Mouse (Mus musculus) heart, embryonic 10.5 days (tissue): ENCODE measurements around the gene Rab37. TPM values are rescaled to one million over a fixed set of nuclear protein-coding genes. Genes with fewer than 3 reads are reported as not detected.

Source experiments
- DNase-seq: peaks from one replicate; pipeline ENCODE4 v3.0.0-alpha.2; 2017; ENCODE audit warnings: low spot score
- H3K27ac ChIP-seq: fragments of 300-500 bp; sonication (generic); 2 replicates; pipeline ENCODE4 v1.5.1; 2016; ENCODE audit warnings: mild to moderate bottlenecking
- H3K27me3 ChIP-seq: fragments of 300-500 bp; sonication (generic); 2 replicates; pipeline ENCODE4 v1.6.1; 2016; ENCODE audit warnings: mild to moderate bottlenecking; ENCODE audit not compliant: poor library complexity, insufficient read depth, severe bottlenecking
- H3K36me3 ChIP-seq: fragments of 300-500 bp; sonication (generic); 2 replicates; pipeline ENCODE4 v1.6.1; 2016; ENCODE audit warnings: mild to moderate bottlenecking, moderate library complexity
- H3K4me1 ChIP-seq: fragments of 300-500 bp; sonication (generic); 2 replicates; pipeline ENCODE4 v1.6.1; 2016; ENCODE audit warnings: mild to moderate bottlenecking
- H3K4me3 ChIP-seq: fragments of 300-500 bp; sonication (generic); 2 replicates; pipeline ENCODE4 v1.5.1; 2016; ENCODE audit warnings: mild to moderate bottlenecking, moderate library complexity
- H3K9me3 ChIP-seq: fragments of 300-500 bp; sonication (generic); 2 replicates; pipeline ENCODE4 v1.6.1; 2016; ENCODE audit warnings: mild to moderate bottlenecking, moderate library complexity
- WGBS: fragments of 180-500 bp; shearing (Covaris S2); methylation state at CpG from one replicate; pipeline ENCODE4 v1.1.7; 2016; 5-methylcytosine and 5-hydroxymethylcytosine counted together
- polyA plus RNA-seq: library from polyadenylated mRNA; unstranded; fragments of >200 nt; fragmentation: Nextera tagmentation; extraction: Ambion mirVana; gene quantifications from 2 replicates; pipeline ENCODE4 v1.2.1, GENCODE M21; 2016

Rab37 gene
- polyA plus RNA-seq, 1 experiment from 2014 or later = 2.6 TPM

DNA sequence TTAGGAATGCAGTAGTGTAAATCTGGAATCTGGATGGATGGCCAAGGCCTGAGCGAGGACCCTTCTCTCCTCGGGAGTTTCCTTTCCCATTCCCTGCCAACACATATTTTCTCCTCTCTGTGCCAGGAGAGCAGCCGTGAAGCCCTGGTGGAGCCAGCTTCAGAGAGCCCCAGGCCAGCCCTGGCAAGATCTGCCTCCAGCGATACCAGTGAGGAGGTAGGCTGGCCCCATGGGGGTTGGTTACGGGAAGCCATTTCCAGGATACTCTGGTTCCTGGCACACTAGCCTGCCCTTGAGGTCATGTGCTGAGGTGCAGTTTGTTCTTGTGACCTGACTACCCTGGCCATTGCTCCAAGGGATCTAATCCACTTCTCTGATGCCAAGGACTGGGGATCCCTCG is 88.7 kb downstream of the Rab37 start:
- H3K27me3 ChIP-seq = peaks cover 34% of the 10 kb centered on the region
- H3K36me3 ChIP-seq = peaks cover 11% of the 10 kb centered on the region
- no peak overlapping the region for H3K4me3 ChIP-seq
- 80% methylated on average over 6 of the region's 6 CpGs for WGBS
- H3K9me3 ChIP-seq = no peaks in the 10 kb centered on the region
- no peak for DNase-seq
- no peak overlapping the region for H3K27ac ChIP-seq
- peaks cover 51% of the 10 kb centered on the region for H3K4me1 ChIP-seq

DNA sequence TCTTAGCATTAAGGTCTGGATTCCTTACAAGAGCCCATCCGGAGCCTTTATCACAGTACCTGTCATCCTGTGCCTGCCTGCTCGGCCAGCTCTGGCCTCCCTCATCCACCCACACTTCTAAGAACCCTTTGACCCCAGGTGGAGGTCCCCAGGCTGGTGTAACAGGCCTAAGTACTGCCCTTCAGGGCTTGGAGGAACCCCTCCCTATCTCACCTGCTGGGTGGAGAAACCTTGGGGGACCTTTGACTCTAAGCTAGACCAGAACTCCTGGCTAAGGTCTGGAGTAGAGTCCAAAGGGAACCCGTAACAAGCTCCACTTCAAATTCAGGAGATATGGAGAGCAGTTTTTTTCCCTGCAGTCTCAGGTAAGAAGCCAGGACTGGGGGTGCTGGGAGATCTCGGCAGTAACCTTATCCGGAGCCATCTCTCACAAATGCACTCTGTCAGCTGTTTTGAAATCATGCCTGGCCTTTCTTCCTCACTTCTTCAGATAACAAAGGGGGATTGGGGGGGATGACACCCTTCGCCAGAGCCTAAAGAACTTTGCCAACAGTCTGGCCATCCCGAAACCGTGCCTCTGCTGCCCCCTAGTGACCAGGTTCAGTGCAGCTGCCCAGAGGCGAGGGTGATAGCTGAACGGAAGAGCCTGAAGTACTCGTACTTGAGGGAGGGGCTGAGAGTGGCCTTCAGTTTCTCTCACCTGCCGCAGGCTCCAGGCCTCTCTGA is 90.8 kb downstream of the Rab37 start:
- H3K9me3 ChIP-seq = no peaks in the 10 kb centered on the region
- no peak overlapping the region; the same call in 1 of the 2 replicates for H3K27ac ChIP-seq
- peaks cover 11% of the 10 kb centered on the region for H3K36me3 ChIP-seq
- 15% methylated on average over 12 of the region's 12 CpGs for WGBS
- peaks cover 42% of the 10 kb centered on the region for H3K4me1 ChIP-seq
- H3K27me3 ChIP-seq = peaks cover 16% of the 10 kb centered on the region
- DNase-seq = peak; percentile 90
- peak overlapping the region; percentile 22; the same call in 1 of the 2 replicates for H3K4me3 ChIP-seq

DNA sequence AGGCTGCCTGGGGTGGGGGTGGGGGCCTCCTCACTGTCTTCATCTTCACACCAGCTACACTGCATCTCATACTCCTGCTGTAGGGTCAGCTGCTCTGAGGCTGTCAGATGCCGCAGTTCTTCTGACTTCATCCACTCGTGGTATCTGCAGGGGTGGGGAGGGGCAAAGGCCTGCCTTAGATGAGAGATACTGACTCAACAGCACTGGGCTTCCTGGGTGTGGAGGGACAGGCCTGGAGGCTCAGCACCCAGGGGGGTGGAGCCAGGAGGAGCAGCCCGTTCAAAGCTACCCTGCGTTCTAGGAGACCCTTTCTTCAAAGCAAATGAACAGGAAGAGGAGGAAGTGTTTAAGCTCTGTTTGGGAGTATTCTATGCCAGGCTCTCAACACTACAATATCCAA is 93.7 kb downstream of the Rab37 start:
- WGBS = 20% methylated on average over 4 of the region's 4 CpGs
- peaks cover 3% of the 10 kb centered on the region; the same call in 1 of the 2 replicates for H3K27me3 ChIP-seq
- H3K36me3 ChIP-seq = peaks cover 14% of the 10 kb centered on the region
- DNase-seq = no peak
- H3K9me3 ChIP-seq = no peaks in the 10 kb centered on the region
- peaks cover 41% of the 10 kb centered on the region for H3K4me1 ChIP-seq
- no peak overlapping the region for H3K27ac ChIP-seq
- H3K4me3 ChIP-seq = no peak overlapping the region

DNA sequence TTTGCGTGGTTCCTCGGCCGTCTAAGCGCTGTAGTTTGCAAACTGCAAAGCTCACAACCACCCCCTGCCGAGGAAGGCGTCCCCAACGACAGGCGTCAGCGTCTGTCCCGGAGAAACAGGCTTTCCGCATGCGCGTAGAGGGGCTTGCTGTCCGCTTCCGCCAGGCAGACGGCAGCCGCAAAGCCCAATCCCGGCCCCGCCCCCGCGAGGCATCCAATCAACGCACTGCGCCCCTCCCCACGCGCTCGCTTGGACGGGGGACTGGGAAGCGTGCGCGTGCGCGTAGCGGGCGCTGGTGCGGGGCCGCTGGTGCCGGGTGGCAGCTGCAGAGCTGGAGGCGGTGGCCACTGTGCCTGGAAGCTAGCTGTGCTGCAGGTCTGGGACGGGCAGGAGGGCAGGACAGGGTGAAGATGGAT is 96.0 kb downstream of the Rab37 start, which contains the start of gene Tmem104:
Gene Tmem104, plus strand, starts transcription at position 264 of the 416 bp plus-strand sequence.
- Histone ChIP-seq H3K36me3 (peaks cover 21% of the 10 kb centered on the region), H3K9me3 (no peaks in the 10 kb centered on the region), H3K27me3 (no peaks in the 10 kb centered on the region), H3K4me3 (peak within 1 kb of the TSS; percentile 73), H3K27ac (peak within 1 kb of the TSS; percentile 85), H3K4me1 (peaks cover 40% of the 10 kb centered on the region)
- under 1% methylated on average over 39 of the region's 39 CpGs for WGBS
- peak; percentile 99 for DNase-seq

DNA sequence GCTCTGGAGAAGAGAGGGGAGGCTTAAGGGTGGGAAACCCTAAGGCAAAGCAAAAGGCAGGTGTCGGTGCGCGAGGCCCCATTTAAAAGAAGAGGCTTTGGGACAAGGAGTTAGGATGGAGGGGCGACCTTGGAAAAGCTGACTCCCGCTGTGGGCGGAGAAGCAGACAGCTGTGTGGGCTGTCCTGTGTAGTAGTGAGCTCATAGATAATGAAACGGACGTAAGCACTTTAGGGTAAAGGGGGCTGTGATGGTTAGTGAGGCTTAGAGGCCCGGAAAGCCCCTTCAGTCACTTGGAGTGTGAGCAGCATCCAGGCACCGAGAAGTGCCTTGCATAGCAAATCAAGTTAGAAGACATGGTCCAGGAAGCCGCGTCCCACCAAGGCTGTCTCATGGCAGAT is 96.5 kb downstream of the Rab37 start, which contains the start of gene Nat9:
Gene Nat9, minus strand, starts transcription at position 167 of the 400 bp plus-strand sequence.
- WGBS = 5% methylated on average over 12 of the region's 12 CpGs
- Histone ChIP-seq H3K27me3 (no peaks in the 10 kb centered on the region), H3K27ac (peak within 1 kb of the TSS; percentile 85), H3K4me3 (peak within 1 kb of the TSS; percentile 73), H3K4me1 (peaks cover 40% of the 10 kb centered on the region), H3K36me3 (peaks cover 21% of the 10 kb centered on the region), H3K9me3 (no peaks in the 10 kb centered on the region)
- DNase-seq = no peak

- H3K27ac ChIP-seq = no peak overlapping the region
- WGBS = 88% methylated on average over 13 of the region's 13 CpGs
These were observed 97.5 kb downstream of the Rab37 start for GRCm38 (mm10) chr11:115188539-115189231.

GRCm38 (mm10) chr11:115189304-115189703 is 98.1 kb downstream of the Rab37 start:
- no peaks in the 10 kb centered on the region for H3K9me3 ChIP-seq
- H3K27me3 ChIP-seq = no peaks in the 10 kb centered on the region
- H3K4me3 ChIP-seq = no peak overlapping the region
- peaks cover 38% of the 10 kb centered on the region for H3K4me1 ChIP-seq
- WGBS = 85% methylated on average over 6 of the region's 6 CpGs
- H3K27ac ChIP-seq = no peak overlapping the region
- no peak for DNase-seq
- peaks cover 21% of the 10 kb centered on the region for H3K36me3 ChIP-seq

More at GRCm38 (mm10) chr11:115188539-115189231, 97.5 kb downstream of the Rab37 start:
- DNase-seq = no peak
- Histone ChIP-seq H3K4me1 (peaks cover 38% of the 10 kb centered on the region), H3K9me3 (no peaks in the 10 kb centered on the region), H3K4me3 (no peak overlapping the region), H3K27me3 (no peaks in the 10 kb centered on the region), H3K36me3 (peaks cover 21% of the 10 kb centered on the region)

- Histone ChIP-seq H3K27me3 (no peaks in the 10 kb centered on the region), H3K9me3 (no peaks in the 10 kb centered on the region), H3K4me3 (no peak overlapping the region), H3K36me3 (peaks cover 21% of the 10 kb centered on the region), H3K27ac (peak overlapping the region; percentile 62), H3K4me1 (peaks cover 49% of the 10 kb centered on the region)
- no peak for DNase-seq
- WGBS = 38% methylated on average over 9 of the region's 9 CpGs
These were observed 100.9 kb downstream of the Rab37 start for GRCm38 (mm10) chr11:115192180-115192579.

- Histone ChIP-seq H3K4me3 (no peak overlapping the region), H3K36me3 (peaks cover 20% of the 10 kb centered on the region), H3K27me3 (peaks cover 2% of the 10 kb centered on the region), H3K9me3 (no peaks in the 10 kb centered on the region), H3K4me1 (peaks cover 51% of the 10 kb centered on the region), H3K27ac (no peak overlapping the region)
- 27% methylated on average over 6 of the region's 6 CpGs for WGBS
- DNase-seq = no peak
These were observed 103.5 kb downstream of the Rab37 start for GRCm38 (mm10) chr11:115194693-115195092.

GRCm38 (mm10) chr11:115195933-115196332 is 104.7 kb downstream of the Rab37 start:
- WGBS = 13% methylated on average over 5 of the region's 5 CpGs
- Histone ChIP-seq H3K27ac (no peak overlapping the region), H3K27me3 (peaks cover 11% of the 10 kb centered on the region), H3K4me1 (peaks cover 52% of the 10 kb centered on the region), H3K9me3 (no peaks in the 10 kb centered on the region), H3K36me3 (peaks cover 16% of the 10 kb centered on the region), H3K4me3 (no peak overlapping the region)
- no peak for DNase-seq

GRCm38 (mm10) chr11:115197558-115197957 is 106.3 kb downstream of the Rab37 start:
- no peak for DNase-seq
- H3K9me3 ChIP-seq = no peaks in the 10 kb centered on the region
- WGBS = 49% methylated on average over 8 of the region's 8 CpGs

GRCm38 (mm10) chr11:115198932-115199384 is 107.7 kb downstream of the Rab37 start:
- no peaks in the 10 kb centered on the region for H3K9me3 ChIP-seq
- H3K4me3 ChIP-seq = no peak overlapping the region
- H3K4me1 ChIP-seq = peaks cover 43% of the 10 kb centered on the region
- WGBS = 58% methylated on average over 12 of the region's 12 CpGs
- DNase-seq = no peak
- no peak overlapping the region for H3K27ac ChIP-seq
- H3K27me3 ChIP-seq = peaks cover 32% of the 10 kb centered on the region
- peaks cover 20% of the 10 kb centered on the region for H3K36me3 ChIP-seq

More at GRCm38 (mm10) chr11:115197558-115197957, 106.3 kb downstream of the Rab37 start:
- H3K27me3 ChIP-seq = peaks cover 18% of the 10 kb centered on the region
- no peak overlapping the region for H3K4me3 ChIP-seq
- H3K27ac ChIP-seq = 0 out of 2 replicates have a peak overlapping the region, but pooled peaks have one; percentile 22
- H3K36me3 ChIP-seq = peaks cover 14% of the 10 kb centered on the region
- H3K4me1 ChIP-seq = peaks cover 45% of the 10 kb centered on the region

DNA sequence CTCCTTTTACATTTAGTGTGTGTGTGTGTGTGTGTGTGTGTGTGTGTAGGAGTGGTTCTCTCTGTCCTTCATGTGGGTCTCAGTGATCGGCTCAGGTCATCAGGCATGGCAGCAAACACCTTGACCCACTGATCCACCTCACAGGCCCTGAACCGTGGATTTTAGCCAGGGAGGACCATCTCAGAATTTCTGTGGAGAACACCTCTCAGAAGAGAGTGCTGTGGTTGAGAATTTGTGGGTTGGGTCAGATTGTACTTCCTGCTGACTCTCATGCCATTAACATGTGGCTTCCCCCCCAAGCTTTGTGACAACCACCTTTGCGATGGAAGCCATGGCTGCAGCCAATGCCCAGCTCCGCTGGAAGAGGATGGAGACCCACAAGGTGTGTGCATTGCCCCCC is 109.3 kb downstream of the Rab37 start:
- peaks cover 26% of the 10 kb centered on the region for H3K36me3 ChIP-seq
- H3K4me1 ChIP-seq = peaks cover 32% of the 10 kb centered on the region
- H3K4me3 ChIP-seq = no peak overlapping the region
- H3K27me3 ChIP-seq = peaks cover 32% of the 10 kb centered on the region
- 89% methylated on average over 4 of the region's 4 CpGs for WGBS
- H3K27ac ChIP-seq = no peak overlapping the region
- no peak for DNase-seq
- no peaks in the 10 kb centered on the region for H3K9me3 ChIP-seq
